Mouse (Mus musculus) hematopoietic stem cell, adult 5-6 weeks (primary cell): ENCODE data around the gene Sh3pxd2a. TPM values are rescaled to one million over a fixed set of nuclear protein-coding genes. Genes with fewer than 3 reads are reported as not detected.
A peak's percentile ranks its signal among the peaks of the same experiment; 100 is the strongest.

Source experiments
- ATAC-seq, 2 experiments: fragments of 125-278 bp in 1 of 2; replicated peaks in 1 of 2; 2 replicates each; pipeline ENCODE4 v1.8.0; 2016 to 2017; ENCODE audit warnings: inconsistent platforms in 2 of 2, mild to moderate bottlenecking in 2 of 2, moderate number of reproducible peaks in 2 of 2, low read depth in 1 of 2, moderate TSS enrichment in 1 of 2; ENCODE audit not compliant: low FRiP score in 2 of 2, poor library complexity in 2 of 2, severe bottlenecking in 2 of 2, insufficient read depth in 1 of 2, low TSS enrichment in 1 of 2
- total RNA-seq: library from RNA; stranded (forward); fragments of 172-1452, 232-1000 nt; gene quantifications from 2 replicates; pipeline ENCODE4 v1.2.3, GENCODE M21; 2017

Sh3pxd2a gene
- total RNA-seq, 1 experiment from 2014 or later = 4.2 TPM

GRCm38 (mm10) chr19:47374916-47375573, 89.2 kb downstream of the Sh3pxd2a start:
- no peak for ATAC-seq

- ATAC-seq = peak; percentile 46 to 70
Measured at GRCm38 (mm10) chr19:47374440-47374839, 89.8 kb downstream of the Sh3pxd2a start.

GRCm38 (mm10) chr19:47372044-47372443, 92.2 kb downstream of the Sh3pxd2a start:
- no peak for ATAC-seq

- no peak for ATAC-seq
Measured at GRCm38 (mm10) chr19:47371521-47371920, 92.7 kb downstream of the Sh3pxd2a start.

- no peak for ATAC-seq
Measured at GRCm38 (mm10) chr19:47369008-47369407, 95.2 kb downstream of the Sh3pxd2a start.

GRCm38 (mm10) chr19:47367271-47367879, 96.8 kb downstream of the Sh3pxd2a start:
- no peak for ATAC-seq

GRCm38 (mm10) chr19:47366576-47366975, 97.6 kb downstream of the Sh3pxd2a start:
- no peak for ATAC-seq

GRCm38 (mm10) chr19:47363086-47363668, 101.0 kb downstream of the Sh3pxd2a start:
- no peak for ATAC-seq

GRCm38 (mm10) chr19:47360921-47361320, 103.3 kb downstream of the Sh3pxd2a start:
- ATAC-seq = no peak

GRCm38 (mm10) chr19:47360017-47360416, 104.2 kb downstream of the Sh3pxd2a start:
- no peak for ATAC-seq

- peak; percentile 53 to 67; a peak in 3 of 4 replicates for ATAC-seq
Measured at GRCm38 (mm10) chr19:47359166-47359931, 104.9 kb downstream of the Sh3pxd2a start.

GRCm38 (mm10) chr19:47357297-47357696, 106.9 kb downstream of the Sh3pxd2a start:
- no peak for ATAC-seq

GRCm38 (mm10) chr19:47356188-47356857, 107.9 kb downstream of the Sh3pxd2a start:
- ATAC-seq = peak in 1 of 2 experiments; percentile 32; a peak in 2 of 4 replicates

GRCm38 (mm10) chr19:47354456-47354855, 109.7 kb downstream of the Sh3pxd2a start:
- no peak for ATAC-seq

- no peak for ATAC-seq
Measured at GRCm38 (mm10) chr19:47349043-47349442, 115.2 kb downstream of the Sh3pxd2a start.

GRCm38 (mm10) chr19:47348395-47349016, 115.7 kb downstream of the Sh3pxd2a start:
- no peak for ATAC-seq

- ATAC-seq = no peak
Measured at GRCm38 (mm10) chr19:47347021-47347643, 117.1 kb downstream of the Sh3pxd2a start.
